Mouse (Mus musculus) MEL (cell line): ENCODE data around the gene Specc1l. TPM values are rescaled to one million over a fixed set of nuclear protein-coding genes. Genes with fewer than 3 reads are reported as not detected.

Experiments
- DNase-seq: peaks from one replicate; pipeline ENCODE4 v3.0.0; 2011; ENCODE audit warnings: low read depth, low spot score
- H3K27ac ChIP-seq: 2 replicates; pipeline ENCODE4 v1.5.1; 2012; ENCODE audit warnings: low read depth, mild to moderate bottlenecking, control low read depth, low read length, moderate library complexity; ENCODE audit not compliant: control insufficient read depth
- H3K27me3 ChIP-seq, 2 experiments: fragments of 150-350 bp in 1 of 2; sonication (generic) in 1 of 2; 2 replicates each; pipeline ENCODE4 v1.6.1; 2012; ENCODE audit warnings: low read length in 2 of 2, mild to moderate bottlenecking in 2 of 2, improper control_type of control experiment in 1 of 2, moderate library complexity in 1 of 2; ENCODE audit not compliant: insufficient read depth in 2 of 2, control insufficient read depth in 1 of 2
- H3K36me3 ChIP-seq, 2 experiments: 2 replicates each; pipeline ENCODE4 v1.6.1; 2012 to 2014; ENCODE audit warnings: low read length in 2 of 2, improper control_type of control experiment in 1 of 2, inconsistent platforms in 1 of 2, mild to moderate bottlenecking in 1 of 2; ENCODE audit not compliant: insufficient read depth in 2 of 2, control insufficient read depth in 1 of 2
- H3K4me1 ChIP-seq, 2 experiments: fragments of 150-350 bp in 1 of 2; sonication (generic) in 1 of 2; 2 replicates each; pipeline ENCODE4 v1.6.1; 2012; ENCODE audit warnings: low read length in 2 of 2, improper control_type of control experiment in 1 of 2, mild to moderate bottlenecking in 1 of 2; ENCODE audit not compliant: insufficient read depth in 2 of 2, control insufficient read depth in 1 of 2
- H3K4me3 ChIP-seq, 2 experiments: fragments of 150-350 bp in 1 of 2; sonication (generic) in 1 of 2; 2 replicates each; pipeline ENCODE4 v1.5.1; 2012; ENCODE audit warnings: low read depth in 2 of 2, low read length in 2 of 2, mild to moderate bottlenecking in 2 of 2, moderate library complexity in 2 of 2, control low read depth in 1 of 2, improper control_type of control experiment in 1 of 2; ENCODE audit not compliant: control insufficient read depth in 1 of 2, insufficient read depth in 1 of 2
- H3K79me2 ChIP-seq: 2 replicates; pipeline ENCODE4 v1.6.1; 2012; ENCODE audit warnings: mild to moderate bottlenecking, low read length, moderate library complexity; ENCODE audit not compliant: control insufficient read depth, poor library complexity, insufficient read depth
- H3K9ac ChIP-seq: 2 replicates; pipeline ENCODE4 v1.6.1; 2012; ENCODE audit warnings: low read depth, mild to moderate bottlenecking, control low read depth, low read length, moderate library complexity; ENCODE audit not compliant: control insufficient read depth, poor library complexity, severe bottlenecking
- H3K9me3 ChIP-seq: fragments of 150-350 bp; sonication (generic); replicated peaks from 2 replicates; pipeline ENCODE4 v1.6.1; 2012; ENCODE audit warnings: mild to moderate bottlenecking, low read length, improper control_type of control experiment, moderate library complexity; ENCODE audit not compliant: insufficient read depth
- CHD1 ChIP-seq: IDR thresholded peaks from 2 replicates; pipeline ENCODE4 v1.6.1; 2012; ENCODE audit warnings: low read depth, mild to moderate bottlenecking, inconsistent platforms, low read length, improper control_type of control experiment
- CHD2 ChIP-seq: IDR thresholded peaks from 2 replicates; pipeline ENCODE4 v1.6.1; 2011; ENCODE audit warnings: low read length, improper control_type of control experiment
- CTCF ChIP-seq, 3 experiments: IDR thresholded peaks in 2 of 3; conservative IDR thresholded peaks in 1 of 3; 2 replicates each; pipeline ENCODE4 v1.5.1; 2011 to 2012; ENCODE audit warnings: low read length in 3 of 3, low read depth in 2 of 3, mild to moderate bottlenecking in 2 of 3, improper control_type of control experiment in 1 of 3, inconsistent platforms in 1 of 3, mixed read lengths in 1 of 3, moderate library complexity in 1 of 3; ENCODE audit not compliant: control insufficient read depth in 1 of 3, insufficient read depth in 1 of 3, poor library complexity in 1 of 3, severe bottlenecking in 1 of 3
- ETS1 ChIP-seq: IDR thresholded peaks from 2 replicates; pipeline ENCODE4 v1.6.1; 2012; ENCODE audit warnings: low read depth, mild to moderate bottlenecking, inconsistent platforms, low read length, improper control_type of control experiment, moderate library complexity
- KAT2A ChIP-seq: conservative IDR thresholded peaks from 2 replicates; pipeline ENCODE4 v1.6.1; 2012; ENCODE audit warnings: low read depth, low read length, improper control_type of control experiment, inconsistent platforms
- MAFK ChIP-seq: IDR thresholded peaks from 2 replicates; pipeline ENCODE4 v1.6.1; 2011; ENCODE audit warnings: low read depth, mild to moderate bottlenecking, low read length, improper control_type of control experiment, borderline replicate concordance
- MAX ChIP-seq: IDR thresholded peaks from 2 replicates; pipeline ENCODE4 v1.6.1; 2011; ENCODE audit warnings: low read length, improper control_type of control experiment
- MEF2A ChIP-seq: IDR thresholded peaks from 2 replicates; pipeline ENCODE4 v1.6.1; 2014; ENCODE audit warnings: low read depth, mild to moderate bottlenecking, inconsistent platforms, low read length, improper control_type of control experiment; ENCODE audit not compliant: poor library complexity, insufficient replicate concordance, severe bottlenecking; ENCODE audit errors: extremely low read depth
- POLR2AphosphoS5 ChIP-seq: IDR thresholded peaks from 2 replicates; pipeline ENCODE4 v1.6.1; 2012; ENCODE audit warnings: low read depth, borderline replicate concordance, mild to moderate bottlenecking, inconsistent platforms, low read length, moderate library complexity, mixed read lengths
- RAD21 ChIP-seq: IDR thresholded peaks from 2 replicates; pipeline ENCODE4 v1.6.1; 2011; ENCODE audit warnings: mild to moderate bottlenecking, low read depth, low read length, improper control_type of control experiment
- RCOR1 ChIP-seq: IDR thresholded peaks from 2 replicates; pipeline ENCODE4 v1.6.1; 2012; ENCODE audit warnings: low read depth, mild to moderate bottlenecking, inconsistent platforms, low read length, improper control_type of control experiment
- polyA plus RNA-seq, 2 experiments: library from polyadenylated mRNA; stranded (reverse) in 1 of 2; unstranded in 1 of 2; fragments of >175 nt in 1 of 2; fragments of >200 nt in 1 of 2; gene quantifications; 2 replicates each; pipeline versions ENCODE4 v1.2.1 to v1.2.4; 2012; ENCODE audit warnings: low replicate concordance in 2 of 2, low read depth in 1 of 2; ENCODE audit not compliant: insufficient read length in 2 of 2, insufficient read depth in 1 of 2, missing spikeins in 1 of 2
- total RNA-seq: library from RNA; depleted of rRNA; stranded (reverse); fragments of 300-350 nt; gene quantifications from 2 replicates; pipeline ENCODE4 v1.2.3, GENCODE M21; 2012

Specc1l gene
- total and polyA plus RNA-seq, 3 experiments: 12.3 to 30.6 (median 15.1) TPM

- Histone ChIP-seq H3K9ac (no peak overlapping the region), H3K79me2 (no peaks in the 10 kb centered on the region), H3K4me1 (no peaks in the 10 kb centered on the region), H3K4me3 (no peak overlapping the region), H3K27me3 (no peaks in the 10 kb centered on the region), H3K27ac (no peak overlapping the region), H3K36me3 (no peaks in the 10 kb centered on the region), H3K9me3 (no peaks in the 10 kb centered on the region)
- TF ChIP-seq ETS1 (no peak), MAX (no peak), KAT2A (no peak), CTCF (IDR thresholded peaks at IDR 0.05 in 2 of 3, conservative IDR thresholded peaks at IDR 0.05 in 1 of 3; ENCODE audit: control insufficient read depth in 1 of 3, insufficient read depth in 1 of 3, low read depth in 2 of 3, low read length in 3 of 3, poor library complexity in 1 of 3, severe bottlenecking in 1 of 3) (no peak)
- DNase-seq: no peak
Observed at GRCm38 (mm10) chr10:75322966-75323365, 111.1 kb downstream of the Specc1l start.

GRCm38 (mm10) chr10:75323986-75324385 is 112.1 kb downstream of the Specc1l start:
- no peaks in the 10 kb centered on the region for H3K9me3 ChIP-seq
- no peaks in the 10 kb centered on the region for H3K27me3 ChIP-seq
- H3K4me1 ChIP-seq: no peaks in the 10 kb centered on the region
- H3K27ac ChIP-seq: no peak overlapping the region
- no peak overlapping the region for H3K9ac ChIP-seq
- no peaks in the 10 kb centered on the region for H3K79me2 ChIP-seq
- H3K36me3 ChIP-seq: no peaks in the 10 kb centered on the region
- TF ChIP-seq RAD21 (no peak), ETS1 (no peak), RCOR1 (no peak), MEF2A (no peak), POLR2AphosphoS5 (no peak)
- no peak for DNase-seq
- H3K4me3 ChIP-seq: no peak overlapping the region

- no peaks in the 10 kb centered on the region for H3K36me3 ChIP-seq
- no peaks in the 10 kb centered on the region for H3K9me3 ChIP-seq
- H3K27me3 ChIP-seq: no peaks in the 10 kb centered on the region
- H3K4me1 ChIP-seq: no peaks in the 10 kb centered on the region
- no peak overlapping the region for H3K4me3 ChIP-seq
- no peak for DNase-seq
- no peak overlapping the region for H3K9ac ChIP-seq
- TF ChIP-seq CHD1: no peak
- no peak for TF ChIP-seq MAFK
- no peak for TF ChIP-seq CHD2
- TF ChIP-seq MAX: no peak
- no peak overlapping the region for H3K27ac ChIP-seq
- H3K79me2 ChIP-seq: no peaks in the 10 kb centered on the region
Observed at GRCm38 (mm10) chr10:75324391-75324790, 112.5 kb downstream of the Specc1l start.
